ENCODE assay signal across 8 mouse cellular contexts in genomic region chr11:117326140-117326725, GRCm38 (mm10).
DNase-seq lines count a peak whose midpoint lies in the region; ATAC-seq and TF ChIP-seq lines count a peak whose summit lies in the region.

No protein-coding gene starts in this region.

- no peaks in the 10 kb centered on the region for H3K36me3 ChIP-seq in forebrain, embryonic 12.5 days (replicated peaks)
- no peaks in the 10 kb centered on the region for H3K36me3 ChIP-seq in forebrain, embryonic 11.5 days (ENCODE audit: control insufficient read depth, insufficient read depth, low read length)
- peaks cover 9% of the 10 kb centered on the region; the same call in 1 of the 2 replicates for H3K36me3 ChIP-seq in limb, embryonic 12.5 days
- no peaks in the 10 kb centered on the region for H3K36me3 ChIP-seq in stomach, postnatal 0 days (ENCODE audit: control insufficient read depth, insufficient read depth, low read length)

- TF ChIP-seq CTCF in stomach, postnatal 0 days (IDR thresholded peaks at IDR 0.05; ENCODE audit: low read depth) = peak; percentile 62

- H3K27me3 ChIP-seq in forebrain, embryonic 12.5 days = no peaks in the 10 kb centered on the region
- no peaks in the 10 kb centered on the region for H3K27me3 ChIP-seq in forebrain, embryonic 11.5 days (ENCODE audit: control insufficient read depth, insufficient read depth, low read length)
- H3K27me3 ChIP-seq in limb, embryonic 12.5 days = no peaks in the 10 kb centered on the region
- H3K27me3 ChIP-seq in stomach, postnatal 0 days (ENCODE audit: control insufficient read depth, insufficient read depth, low read length) = no peaks in the 10 kb centered on the region

- peaks cover 51% of the 10 kb centered on the region for H3K4me1 ChIP-seq in forebrain, embryonic 12.5 days
- H3K4me1 ChIP-seq in forebrain, embryonic 11.5 days (replicated peaks; ENCODE audit: control insufficient read depth, insufficient read depth, low read length) = peaks cover 22% of the 10 kb centered on the region
- peaks cover 76% of the 10 kb centered on the region for H3K4me1 ChIP-seq in limb, embryonic 12.5 days (replicated peaks)
- peaks cover 19% of the 10 kb centered on the region for H3K4me1 ChIP-seq in stomach, postnatal 0 days (replicated peaks; ENCODE audit: control insufficient read depth, insufficient read depth)

- no peak overlapping the region for H3K4me3 ChIP-seq in forebrain, embryonic 12.5 days (replicated peaks)
- H3K4me3 ChIP-seq in forebrain, embryonic 11.5 days (ENCODE audit: low read depth, low read length) = no peak overlapping the region
- no peak overlapping the region for H3K4me3 ChIP-seq in limb, embryonic 12.5 days (replicated peaks)
- H3K4me3 ChIP-seq in stomach, postnatal 0 days (ENCODE audit: low read depth, low read length) = no peak overlapping the region

- DNase-seq in forebrain, embryonic 11.5 days (ENCODE audit: low spot score) = no peak
- peak; percentile 64 to 65 for DNase-seq in right cerebral cortex, adult 2 months (ENCODE audit: low spot score in 2 of 2)
- no peak for DNase-seq in right cerebral cortex, postnatal 14 days
- no peak for DNase-seq in stomach, postnatal 0 days (ENCODE audit: low spot score)
- DNase-seq in gastrocnemius, postnatal 36 days = no peak

- ATAC-seq in forebrain, embryonic 12.5 days (ENCODE audit: low FRiP score) = no peak
- no peak for ATAC-seq in forebrain, embryonic 11.5 days (replicated peaks; ENCODE audit: low FRiP score)
- no peak for ATAC-seq in limb, embryonic 12.5 days (ENCODE audit: insufficient number of reproducible peaks, insufficient read depth, low FRiP score, low TSS enrichment, low read depth)
- no peak for ATAC-seq in stomach, postnatal 0 days (ENCODE audit: low FRiP score, low TSS enrichment)
- ATAC-seq in megakaryocyte-erythroid progenitor cell, adult 5-6 weeks (replicated peaks; ENCODE audit: low FRiP score, low TSS enrichment, poor library complexity, severe bottlenecking) = no peak

- peak overlapping the region; percentile 50; the same call in 1 of the 2 replicates for H3K27ac ChIP-seq in forebrain, embryonic 12.5 days
- H3K27ac ChIP-seq in forebrain, embryonic 11.5 days (ENCODE audit: low read depth, low read length) = no peak overlapping the region
- H3K27ac ChIP-seq in limb, embryonic 12.5 days = no peak overlapping the region
- H3K27ac ChIP-seq in stomach, postnatal 0 days (replicated peaks) = no peak overlapping the region

- no peaks in the 10 kb centered on the region for H3K9me3 ChIP-seq in forebrain, embryonic 12.5 days
- H3K9me3 ChIP-seq in forebrain, embryonic 11.5 days (ENCODE audit: control insufficient read depth, low read length) = no peaks in the 10 kb centered on the region
- H3K9me3 ChIP-seq in limb, embryonic 12.5 days = no peaks in the 10 kb centered on the region
- no peaks in the 10 kb centered on the region for H3K9me3 ChIP-seq in stomach, postnatal 0 days (ENCODE audit: control insufficient read depth, low read length)

- H3K9ac ChIP-seq in forebrain, embryonic 12.5 days = no peak overlapping the region
- H3K9ac ChIP-seq in forebrain, embryonic 11.5 days (ENCODE audit: low read length) = no peak overlapping the region
- H3K9ac ChIP-seq in limb, embryonic 12.5 days (replicated peaks) = no peak overlapping the region
- H3K9ac ChIP-seq in stomach, postnatal 0 days (ENCODE audit: low read length) = no peak overlapping the region

- no peak overlapping the region for H3K4me2 ChIP-seq in forebrain, embryonic 12.5 days
- no peak overlapping the region for H3K4me2 ChIP-seq in forebrain, embryonic 11.5 days (ENCODE audit: low read depth, low read length, severe bottlenecking)
- 0 out of 2 replicates have a peak overlapping the region, but pooled peaks have one; percentile 2 for H3K4me2 ChIP-seq in limb, embryonic 12.5 days
- H3K4me2 ChIP-seq in stomach, postnatal 0 days (replicated peaks; ENCODE audit: low read depth) = no peak overlapping the region

- no peak for TF ChIP-seq EP300 in stomach, postnatal 0 days (optimal IDR thresholded peaks at IDR 0.05)

- WGBS in forebrain, embryonic 12.5 days = 71% methylated on average over 4 of the region's 4 CpGs
- 73% methylated on average over 4 of the region's 4 CpGs for WGBS in forebrain, embryonic 11.5 days
- 65% methylated on average over 4 of the region's 4 CpGs for WGBS in limb, embryonic 12.5 days
- WGBS in stomach, postnatal 0 days = 61% methylated on average over 4 of the region's 4 CpGs

- intact Hi-C loops in gastrocnemius, postnatal 36 days (cut with DNase I) = no loop called here

Comparison
In these comparisons a context has a peak if more than half of its experiments do, and no peak if none do; other contexts are left out.
1. DNase-seq: peak in right cerebral cortex, adult 2 months (2 of 2); none in forebrain, embryonic 11.5 days (single experiment), right cerebral cortex, postnatal 14 days (single experiment), stomach, postnatal 0 days (single experiment) and gastrocnemius, postnatal 36 days (0 of 2).